Mouse (Mus musculus) right cerebral cortex, adult 2 months (tissue): ENCODE data around the gene Rgmb.

ENCODE experiments used
- DNase-seq, 2 experiments: peaks; one replicate each; pipeline ENCODE4 v3.0.0; 2021 to 2022; ENCODE audit warnings: low spot score in 2 of 2

Rgmb gene

DNA sequence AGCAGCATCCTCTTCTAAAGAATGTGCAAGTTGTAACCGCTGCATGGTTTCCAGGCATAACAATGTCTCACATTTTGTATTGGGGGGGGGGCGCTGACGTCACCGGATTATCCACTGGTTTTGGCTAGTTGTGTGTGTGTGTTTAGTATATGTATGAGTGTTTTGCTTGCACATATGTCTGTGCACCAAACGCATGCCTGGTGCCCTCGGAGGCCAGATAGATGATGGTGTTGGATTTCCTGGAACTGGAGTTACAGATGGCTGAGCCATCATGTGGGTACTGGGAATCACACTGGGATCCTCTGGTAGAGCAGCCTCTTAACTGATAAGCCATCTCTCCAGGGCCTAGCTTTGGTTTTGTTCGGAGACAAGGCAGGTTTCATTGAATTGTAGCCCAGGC lies 8.5 kb downstream of the Rgmb start:
- DNase-seq, result no peak

DNA sequence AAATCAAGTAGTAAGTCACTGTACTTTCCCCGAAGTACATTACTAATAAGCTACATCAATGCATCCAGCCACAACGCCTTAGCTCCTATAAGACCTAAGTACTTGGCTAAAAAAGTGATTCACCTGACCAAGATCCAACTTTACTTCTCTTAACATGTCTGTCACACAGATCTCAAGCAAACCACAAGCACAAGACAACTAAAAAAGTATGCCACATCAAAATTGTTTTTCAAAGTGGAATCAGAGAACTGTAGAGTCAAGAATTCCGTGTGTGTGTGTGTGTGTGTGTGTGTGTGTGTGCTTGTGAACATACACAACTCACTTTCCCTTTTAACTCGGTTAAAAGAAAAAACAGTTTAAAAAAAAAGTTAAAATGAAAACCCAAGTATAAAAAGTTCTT lies 9.1 kb downstream of the Rgmb start:
- DNase-seq, result no peak

DNA sequence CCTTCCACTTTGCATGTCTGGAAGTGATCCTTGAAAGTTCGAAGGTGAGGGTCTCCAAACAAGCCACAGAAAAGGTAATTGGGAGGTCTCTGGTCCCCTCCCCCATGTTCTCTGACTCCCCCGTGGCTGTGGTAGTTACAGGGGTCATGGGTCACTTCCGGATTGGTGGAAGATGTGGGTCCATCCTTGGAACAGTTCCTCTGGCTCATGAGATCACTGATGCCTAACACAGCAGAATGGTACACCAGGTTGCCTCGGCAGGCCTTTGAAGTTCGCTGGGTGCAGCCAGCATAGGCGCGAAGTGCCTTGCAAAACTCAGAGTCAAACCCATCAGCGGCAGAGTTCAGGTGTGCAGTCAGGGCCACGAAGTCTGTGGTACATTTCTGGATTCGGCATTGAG lies 10.1 kb downstream of the Rgmb start:
- no peak for DNase-seq

DNA sequence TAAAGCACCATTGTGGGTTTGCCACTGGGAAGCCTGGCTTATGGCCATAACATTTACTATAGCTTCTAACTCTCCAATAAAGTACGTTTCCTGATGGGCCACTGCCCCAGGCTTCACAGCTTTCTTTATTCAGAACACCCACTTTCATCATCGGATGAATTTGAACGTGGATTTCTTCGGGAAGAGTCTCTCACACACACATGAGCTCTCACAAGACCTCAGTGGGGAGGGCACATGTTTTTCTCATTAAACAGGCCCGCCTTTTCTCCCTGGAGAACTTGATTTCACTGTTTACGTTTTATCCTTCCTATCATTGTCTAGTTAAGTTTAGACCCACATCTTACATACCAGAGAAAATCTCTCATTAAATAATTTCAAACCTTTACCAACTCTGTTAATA lies 10.7 kb downstream of the Rgmb start:
- DNase-seq, result no peak

DNA sequence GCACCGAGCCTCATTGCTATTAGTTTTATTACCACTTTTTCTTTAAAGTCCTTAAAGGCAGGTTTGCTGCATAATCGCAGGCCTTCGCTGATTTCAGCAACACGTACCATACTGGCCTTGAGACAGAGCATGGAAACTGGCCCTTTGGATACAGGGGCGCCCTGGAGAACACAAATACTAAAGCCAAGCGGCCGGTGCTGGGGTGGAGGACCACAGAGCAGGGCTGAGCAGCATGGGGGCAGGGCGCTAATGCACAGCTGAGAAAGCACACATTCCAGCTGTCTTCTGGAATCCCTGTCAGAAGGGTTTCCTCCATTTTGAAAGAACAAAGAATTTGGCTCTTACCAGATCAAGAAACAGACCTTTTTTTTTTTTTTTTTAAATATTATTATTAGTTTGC lies 12.5 kb downstream of the Rgmb start:
- DNase-seq, result no peak

DNA sequence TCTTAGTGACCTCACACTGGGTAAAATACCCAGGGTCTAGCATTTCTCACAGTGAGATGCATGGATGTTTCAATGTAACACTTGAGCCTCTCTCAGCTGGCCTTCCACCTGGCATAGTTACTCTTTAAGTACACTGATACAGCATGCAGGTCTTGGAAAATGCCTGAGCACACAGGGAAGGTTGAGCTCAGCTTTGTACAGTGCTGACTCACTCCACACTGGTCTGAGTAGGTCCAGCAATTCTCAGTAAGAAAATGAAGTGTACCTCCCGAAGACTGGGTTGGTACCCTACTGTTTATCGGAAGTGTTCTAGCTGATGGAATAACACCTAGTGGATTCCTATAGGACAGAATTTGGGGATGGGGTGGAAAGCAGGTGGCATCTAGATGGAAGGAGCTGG lies 13.2 kb downstream of the Rgmb start:
- DNase-seq, result no peak

DNA sequence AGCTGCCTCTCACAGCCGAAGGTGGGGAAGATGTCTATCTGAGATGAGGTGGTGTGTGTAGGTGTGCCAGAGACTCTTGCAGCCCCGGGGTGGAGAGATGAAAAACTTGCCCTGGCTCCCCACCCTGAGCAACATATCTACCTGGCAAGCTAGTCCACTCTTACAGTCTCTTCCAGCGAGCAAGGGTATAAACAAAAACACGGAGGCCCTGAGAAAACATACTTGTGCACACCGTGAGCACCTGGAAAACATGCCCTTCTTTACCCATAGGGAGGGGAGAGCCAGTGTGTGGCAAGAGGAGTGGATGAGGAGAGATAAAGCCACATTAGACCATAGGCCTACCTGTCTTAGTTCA lies 13.8 kb downstream of the Rgmb start:
- no peak for DNase-seq

DNA sequence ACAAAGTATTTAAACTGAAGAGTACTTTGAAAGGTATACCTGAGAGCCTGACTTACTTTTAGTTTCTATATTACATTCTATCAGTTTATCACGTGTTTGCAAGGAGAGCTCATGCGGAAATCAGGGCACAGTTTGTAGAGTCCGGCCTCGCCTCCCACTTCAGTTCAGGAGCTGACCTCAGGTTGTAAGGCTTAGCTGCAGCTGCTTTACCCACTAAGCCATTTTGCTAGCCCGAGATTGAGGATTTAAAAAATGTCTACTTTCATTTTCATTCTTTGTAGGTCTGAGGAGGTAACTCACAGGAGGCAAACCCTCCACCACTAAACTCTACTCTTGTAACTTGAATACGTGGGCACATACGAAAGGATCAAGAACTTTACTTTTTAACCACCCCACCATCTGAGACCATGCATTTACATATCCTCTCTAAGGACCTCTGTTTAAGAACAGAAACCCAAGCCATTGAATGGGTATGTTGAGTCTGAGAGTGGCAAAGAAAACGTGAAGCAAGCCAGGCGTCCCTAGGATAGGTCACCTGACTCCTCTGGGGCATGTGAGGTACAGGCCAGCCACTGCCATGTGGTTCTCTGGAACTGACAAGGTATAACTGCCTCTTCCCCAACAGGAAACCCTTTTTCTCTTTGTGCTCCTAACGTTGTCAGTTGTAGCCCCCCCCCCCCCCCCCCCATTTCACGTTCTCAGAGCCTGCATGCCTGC lies 14.3 kb downstream of the Rgmb start:
- no peak for DNase-seq

DNA sequence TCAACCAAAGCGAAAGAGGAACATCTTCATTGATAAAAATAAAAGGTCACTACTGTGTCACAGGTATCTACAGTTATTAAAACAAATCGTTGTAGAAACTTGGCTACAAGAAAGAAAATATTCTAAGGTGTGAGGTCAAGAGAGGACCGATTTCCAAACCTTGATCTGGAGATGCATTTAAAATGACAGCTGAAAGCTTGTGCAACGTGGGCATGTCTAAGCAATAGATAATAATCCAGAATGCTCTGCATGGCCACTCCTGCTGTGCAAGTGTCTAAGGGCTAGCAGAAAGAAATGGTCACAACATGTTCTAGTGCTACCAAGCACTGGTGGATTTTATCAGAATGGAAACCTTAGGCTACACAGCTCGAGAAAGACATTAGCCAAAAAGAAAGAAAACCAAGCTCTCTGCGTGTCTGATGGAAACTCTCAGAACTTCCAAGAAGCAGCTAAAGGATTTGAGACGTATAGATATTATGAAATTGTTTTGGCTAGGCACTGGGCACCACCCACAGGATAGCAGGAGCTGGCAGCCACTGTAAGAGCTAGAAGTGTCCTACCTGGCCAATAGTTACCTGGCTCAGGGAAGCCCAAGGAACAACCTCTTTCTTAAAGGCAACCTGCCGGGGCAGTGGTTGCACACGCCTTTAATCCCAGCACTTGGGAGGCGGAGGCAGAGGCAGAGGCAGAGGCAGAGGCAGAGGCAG lies 15.4 kb downstream of the Rgmb start:
- no peak for DNase-seq

DNA sequence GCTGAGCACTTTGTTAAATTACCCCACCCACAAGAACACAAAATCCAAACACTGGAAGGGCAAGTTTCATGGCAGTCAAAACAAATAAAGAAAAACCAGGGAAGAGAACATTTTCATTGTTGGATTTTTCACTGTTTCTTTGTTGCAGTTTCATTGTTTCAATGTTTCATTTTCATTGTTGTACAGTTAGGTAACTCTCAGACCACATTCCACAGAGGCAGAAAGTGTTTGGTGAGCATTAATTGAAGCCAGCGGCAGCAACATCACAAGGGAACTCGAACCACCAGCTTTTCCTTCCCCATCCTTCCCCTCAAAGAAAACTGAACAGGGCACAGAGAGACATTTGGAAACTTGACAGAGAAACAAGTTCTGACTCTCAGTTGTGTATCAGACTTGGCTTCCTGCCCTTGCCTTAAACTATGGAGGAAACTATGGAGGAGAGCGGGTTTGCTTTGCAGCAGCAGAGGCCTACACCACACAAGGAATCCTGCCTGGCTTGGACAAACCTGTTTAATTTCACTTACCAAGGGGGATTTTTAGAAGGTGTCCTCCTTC lies 17.1 kb downstream of the Rgmb start:
- DNase-seq, result no peak

DNA sequence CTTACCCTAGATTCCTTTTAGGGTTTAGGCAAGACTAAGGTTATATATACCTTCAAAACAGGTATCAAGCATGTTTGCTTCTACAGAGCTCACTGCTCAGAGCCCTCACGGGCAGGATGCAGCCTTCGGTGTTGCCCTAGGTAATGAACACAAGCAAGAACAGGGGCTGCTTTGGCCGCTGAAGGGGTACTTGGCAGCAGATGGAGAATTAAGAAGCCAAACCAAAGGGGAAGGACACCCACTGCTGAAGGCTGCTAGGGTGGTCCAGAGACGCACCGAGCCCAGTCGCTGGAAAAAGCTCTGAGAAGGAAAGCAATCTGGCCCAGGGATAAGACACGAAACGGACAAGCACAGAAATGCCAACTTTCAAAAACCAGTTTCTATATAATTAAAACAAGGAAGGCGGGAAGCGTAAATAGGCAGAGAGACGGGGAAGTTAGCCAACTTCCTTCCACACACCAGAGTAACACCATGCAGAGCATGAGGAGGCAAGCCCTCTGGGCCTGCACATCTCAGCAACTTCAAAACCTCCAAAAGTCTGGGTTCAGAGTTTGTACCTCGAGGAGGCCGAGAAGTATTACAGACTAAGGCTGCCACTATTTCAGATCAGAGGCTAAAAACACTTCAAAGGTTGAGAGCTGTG lies 18.6 kb downstream of the Rgmb start:
- DNase-seq, result no peak

DNA sequence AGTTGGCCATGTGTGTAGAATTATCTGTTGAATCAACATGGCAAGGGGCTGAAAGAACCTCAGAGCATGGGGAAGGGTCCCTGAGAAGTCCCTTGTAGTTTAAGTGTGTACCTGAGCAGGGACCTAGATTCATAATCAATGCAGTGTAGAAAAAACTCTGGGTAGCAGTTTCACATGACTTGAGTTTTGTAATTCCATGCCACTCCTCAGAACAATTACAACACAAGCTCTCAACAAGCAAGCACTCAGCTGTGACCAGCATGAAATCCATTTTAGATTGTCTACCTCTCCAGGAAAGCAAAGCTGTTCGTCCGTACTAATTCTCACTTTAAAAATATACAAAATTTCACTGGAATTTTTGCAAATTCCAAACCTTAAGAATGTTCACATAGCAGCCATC lies 20.9 kb downstream of the Rgmb start:
- no peak for DNase-seq

DNA sequence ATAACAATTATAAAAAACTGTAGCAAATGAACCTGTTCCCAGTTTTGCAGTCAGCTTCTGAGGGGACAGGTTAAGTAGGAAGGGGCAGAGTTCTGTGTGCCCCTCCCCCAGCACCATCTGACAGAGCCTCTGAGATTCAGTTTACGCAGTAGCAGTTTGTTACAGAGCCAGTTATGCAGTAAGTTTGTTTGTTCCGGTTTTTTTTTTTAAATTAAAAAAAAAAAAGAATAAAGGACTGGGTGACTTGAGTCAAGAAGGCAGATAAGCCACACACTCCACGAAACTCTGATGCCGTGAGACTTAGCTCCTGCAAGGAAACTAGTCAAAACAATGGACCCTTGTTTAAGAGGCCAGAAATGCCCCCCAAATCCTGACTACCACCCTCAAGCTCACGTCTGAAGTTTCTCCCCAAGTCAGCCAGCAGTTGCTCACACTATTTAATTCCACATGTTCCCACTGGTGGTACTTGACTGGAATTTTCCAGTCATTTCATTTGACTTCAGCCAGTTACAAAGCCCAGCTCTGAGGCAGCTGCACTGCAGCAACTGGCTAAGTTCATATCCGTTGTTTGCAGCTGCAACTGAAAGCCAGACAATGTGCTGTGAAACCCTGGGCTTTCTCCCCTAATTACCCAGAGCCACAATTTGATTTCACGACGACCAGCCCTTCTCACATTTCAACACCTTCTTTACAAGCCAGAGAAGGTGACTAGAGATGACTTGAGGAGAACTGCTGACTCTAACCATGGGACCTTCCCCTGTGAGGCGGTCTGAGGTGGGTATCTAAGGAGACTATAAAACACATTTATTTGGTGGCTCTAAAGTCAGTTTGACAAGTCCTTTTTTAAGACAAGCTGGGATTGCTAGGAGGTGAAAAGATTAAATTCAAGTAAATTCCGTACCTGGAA lies 22.1 kb downstream of the Rgmb start:
- no peak for DNase-seq

DNA sequence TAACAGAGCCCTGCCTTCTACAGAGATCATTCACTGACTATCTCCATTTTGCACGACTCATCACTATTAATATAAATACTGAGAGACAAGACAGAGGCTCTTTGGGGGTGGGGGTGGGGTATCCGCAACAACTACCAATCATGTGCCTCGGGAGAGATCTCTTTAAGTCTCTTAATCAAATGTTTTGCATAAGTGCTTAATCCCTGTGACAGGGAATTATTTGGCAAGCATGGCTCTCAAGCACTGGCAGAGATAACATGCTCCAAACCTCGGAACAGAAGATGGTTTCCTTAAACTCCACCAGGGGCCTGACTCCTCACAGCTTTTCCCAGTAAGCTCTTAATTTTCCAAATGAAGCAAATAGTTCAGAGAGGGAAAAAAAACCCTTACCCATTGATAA lies 22.8 kb downstream of the Rgmb start:
- no peak for DNase-seq

DNA sequence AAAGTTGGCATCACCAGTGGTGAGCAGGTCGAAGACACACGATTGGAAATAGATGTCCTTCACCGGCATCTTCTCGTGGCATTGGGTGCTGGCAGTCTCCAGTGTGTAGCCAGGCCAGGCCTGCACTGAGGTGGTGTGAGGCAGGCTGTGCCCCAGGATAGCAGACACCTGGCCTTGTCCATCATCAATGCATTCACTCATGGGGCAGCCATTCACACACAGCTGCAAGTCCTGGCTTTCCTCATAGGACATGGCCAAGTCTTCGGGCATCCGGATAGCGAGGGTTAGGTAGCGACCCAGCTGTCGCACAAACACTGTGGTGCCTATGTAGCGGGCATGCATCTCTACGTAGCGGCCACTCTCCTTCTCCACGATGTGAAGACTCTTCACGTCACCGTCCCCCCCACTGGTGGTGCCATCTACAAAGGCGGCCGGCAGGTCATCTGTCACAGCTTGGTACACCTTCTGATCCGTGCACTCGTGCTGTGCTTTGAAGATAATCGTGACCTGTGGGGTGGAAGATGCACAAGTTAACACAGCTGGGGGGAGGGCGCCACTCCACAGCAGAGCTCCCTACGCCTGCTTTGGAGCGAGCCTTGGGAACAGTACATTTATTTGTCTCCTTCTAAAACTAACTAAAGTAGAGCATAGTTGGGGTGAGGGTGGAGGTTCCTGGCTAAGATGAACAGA lies 23.4 kb downstream of the Rgmb start:
- no peak for DNase-seq

DNA sequence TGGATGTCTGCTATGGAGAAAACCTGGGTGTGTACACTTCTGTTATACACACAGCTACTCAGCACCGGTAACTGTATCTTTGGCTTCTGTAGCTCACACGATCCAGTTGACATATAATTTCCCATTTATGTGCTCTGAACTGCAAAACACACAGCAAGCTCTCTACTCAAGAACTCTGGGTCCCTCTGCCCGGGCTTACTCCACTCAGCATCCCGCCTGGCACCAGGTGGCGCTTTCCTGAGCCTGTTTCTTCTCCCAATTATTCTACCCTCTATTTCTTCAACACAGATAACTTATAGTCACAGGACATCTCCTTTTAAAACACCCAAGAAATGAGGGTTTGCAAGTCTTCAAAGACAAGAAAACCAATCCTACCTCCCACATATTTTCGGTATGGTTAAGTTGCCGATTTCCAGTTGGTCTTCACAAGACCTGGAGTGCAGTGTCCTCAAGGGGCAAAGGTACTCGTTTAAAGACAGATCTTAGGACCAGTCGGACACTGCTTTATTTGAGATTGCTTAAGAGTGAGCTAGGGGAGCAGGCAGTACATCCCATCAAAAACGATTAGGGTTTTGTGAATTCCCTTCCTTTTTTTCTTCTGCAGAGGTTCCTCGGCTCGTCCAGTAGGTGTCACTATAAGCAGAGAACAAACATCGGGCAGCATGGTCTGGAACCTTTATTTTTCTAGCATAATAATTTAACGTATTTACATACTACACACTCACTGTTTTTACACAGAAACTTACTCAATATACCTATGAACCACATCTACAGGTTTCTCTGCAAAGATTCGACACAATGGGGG lies 26.6 kb downstream of the Rgmb start:
- no peak for DNase-seq

DNA sequence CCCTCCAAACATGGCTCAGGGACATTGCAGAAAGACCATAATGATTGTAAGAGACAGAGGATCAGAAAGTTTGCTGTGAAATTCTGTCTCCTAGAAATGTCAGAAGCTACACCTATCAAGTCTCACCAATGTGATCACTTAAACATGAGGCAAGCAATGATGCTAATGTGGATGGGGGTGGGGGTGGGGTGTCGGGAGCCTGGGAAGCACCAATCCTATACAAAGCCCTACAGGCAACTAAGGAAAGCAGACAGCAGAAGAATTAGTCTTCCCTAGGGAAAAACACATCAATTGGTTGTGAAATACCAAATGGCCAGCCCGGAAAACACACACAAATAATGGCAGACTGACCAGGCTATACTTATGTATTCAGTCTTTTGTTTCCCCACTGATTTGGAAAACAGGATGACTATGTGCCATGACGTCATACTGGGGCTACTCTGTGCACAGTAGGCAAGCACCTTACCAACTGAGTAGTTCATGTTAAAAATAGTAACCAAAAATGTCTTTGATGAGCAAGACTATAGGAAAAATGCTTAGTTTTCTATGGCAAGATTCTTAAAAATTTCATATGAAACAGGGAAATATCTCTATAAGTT lies 31.5 kb downstream of the Rgmb start:
- no peak for DNase-seq

DNA sequence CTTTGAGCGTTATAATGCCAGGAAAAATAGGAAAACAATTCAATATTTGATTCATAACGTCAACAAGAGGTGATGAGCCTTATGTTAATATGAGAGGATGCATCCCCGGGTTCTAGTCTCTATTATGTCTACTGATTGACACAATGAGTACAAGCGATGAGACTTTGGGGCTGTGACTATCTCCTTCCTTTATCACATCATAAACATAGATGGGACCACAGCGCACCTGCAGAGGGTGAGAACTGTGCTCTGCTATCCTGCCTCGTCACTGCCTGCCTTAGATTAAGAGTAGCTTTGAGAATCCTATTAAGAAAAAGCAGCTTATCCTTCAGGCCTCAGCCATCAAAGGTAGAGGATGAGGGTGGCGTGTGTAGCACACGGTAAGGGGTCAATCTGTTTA lies 40.1 kb downstream of the Rgmb start:
- no peak for DNase-seq

DNA sequence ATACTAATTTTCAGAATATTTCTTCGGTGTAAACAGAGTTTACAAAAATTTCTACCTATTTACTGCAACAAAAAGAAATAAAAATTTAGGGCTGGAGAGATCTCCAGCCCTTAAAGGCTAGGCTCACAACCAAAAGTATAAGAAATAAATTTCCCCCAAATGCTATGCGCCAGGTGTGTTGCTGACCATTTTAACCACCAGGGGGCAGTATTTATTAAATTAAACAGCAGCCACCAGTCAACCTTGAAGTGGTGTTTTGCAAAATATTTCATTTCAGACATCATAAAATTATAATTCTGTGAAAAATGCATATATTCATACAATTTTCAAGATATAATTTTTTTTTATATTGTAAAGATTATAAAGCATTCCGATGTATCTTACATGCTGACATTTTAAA lies 43.8 kb downstream of the Rgmb start:
- DNase-seq, result peak; percentile 37 to 54

DNA sequence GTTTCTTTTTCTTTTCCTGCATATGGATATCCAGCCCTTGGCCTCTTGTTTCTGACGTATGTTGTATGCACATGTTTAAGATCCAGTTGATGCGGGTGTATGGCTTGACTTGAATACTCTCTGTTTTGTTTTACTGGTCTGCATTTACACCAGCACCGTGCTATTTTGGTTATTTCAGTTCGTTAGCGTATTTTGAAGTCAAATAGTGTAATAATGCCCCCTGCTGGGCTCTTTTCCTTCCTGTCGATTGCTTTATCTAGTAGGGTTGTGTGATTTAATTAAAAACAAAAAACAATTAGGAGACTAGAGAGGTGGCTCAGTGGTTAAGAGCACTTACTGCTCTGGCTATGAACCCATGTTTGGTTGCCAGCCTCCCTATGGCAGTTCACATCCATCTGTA lies 52.9 kb downstream of the Rgmb start:
- peak; percentile 31 to 45 for DNase-seq
